Mouse (Mus musculus): ENCODE measurements around the gene Gdpd5. TPM values are rescaled to one million over a fixed set of nuclear protein-coding genes. Genes with fewer than 3 reads are reported as not detected.
"Not testable (repeated sequence)": the region's sequence is repeated elsewhere in the genome, so short reads cannot be mapped to it uniquely, and the experiment has no call there.

Gdpd5 gene
- total and polyA plus RNA-seq, 3 experiments: 0.15 to 0.26 TPM; not detected in 1

DNA sequence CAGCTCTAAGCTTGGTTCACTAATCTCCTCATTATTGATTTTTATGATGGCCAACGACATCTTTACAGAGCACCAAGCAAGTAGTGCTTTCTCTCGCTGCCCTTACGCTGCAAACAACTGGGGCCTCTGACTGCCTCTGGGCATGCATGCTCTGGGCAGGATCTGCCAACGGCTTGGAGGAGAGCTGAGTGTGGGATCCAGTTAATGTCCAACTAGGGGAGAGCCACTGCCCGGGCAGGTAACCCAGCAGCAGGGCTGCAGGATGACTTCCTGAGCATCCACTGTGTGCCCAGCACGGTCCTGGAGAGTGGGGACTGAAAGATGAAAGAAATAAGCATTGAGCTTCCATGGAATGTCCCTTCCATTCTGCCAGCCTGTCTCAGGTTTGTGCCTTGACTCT, 14.5 kb upstream of the Gdpd5 start:
- no peak for TF ChIP-seq MEF2A (IDR thresholded peaks at IDR 0.05; ENCODE audit: extremely low read depth, insufficient replicate concordance, low read depth, low read length, poor library complexity, severe bottlenecking)
- no peak for TF ChIP-seq MAZ (IDR thresholded peaks at IDR 0.05; ENCODE audit: low read depth, low read length)
- TF ChIP-seq NRF1 (IDR thresholded peaks at IDR 0.05; ENCODE audit: insufficient read depth, low read depth, low read length, poor library complexity, severe bottlenecking): no peak
- TF ChIP-seq USF1 (IDR thresholded peaks at IDR 0.05; ENCODE audit: low read depth, low read length): no peak
- TF ChIP-seq MAX (IDR thresholded peaks at IDR 0.05; ENCODE audit: low read length): no peak
- TF ChIP-seq TBP (IDR thresholded peaks at IDR 0.05; ENCODE audit: low read depth, low read length): no peak
- TF ChIP-seq TAL1 (IDR thresholded peaks at IDR 0.05; ENCODE audit: low read length): no peak
- no peak for TF ChIP-seq ZNF384 (IDR thresholded peaks at IDR 0.05; ENCODE audit: low read depth, low read length)
- no peak for TF ChIP-seq KAT2A (conservative IDR thresholded peaks at IDR 0.05; ENCODE audit: low read depth, low read length)
- TF ChIP-seq BHLHE40 (IDR thresholded peaks at IDR 0.05; ENCODE audit: borderline replicate concordance, low read depth, low read length): no peak
- TF ChIP-seq ZMIZ1 (IDR thresholded peaks at IDR 0.05; ENCODE audit: low read depth, low read length): no peak
- no peak for TF ChIP-seq ELF1 (IDR thresholded peaks at IDR 0.05; ENCODE audit: low read depth, low read length)
- TF ChIP-seq USF2 (IDR thresholded peaks at IDR 0.05; ENCODE audit: borderline replicate concordance in 1 of 2, insufficient read depth in 1 of 2, low read depth in 1 of 2, low read length in 2 of 2): no peak
- no peak for TF ChIP-seq CHD2 (IDR thresholded peaks at IDR 0.05; ENCODE audit: low read length)
- TF ChIP-seq POLR2AphosphoS5 (IDR thresholded peaks at IDR 0.05; ENCODE audit: borderline replicate concordance, low read depth, low read length): no peak
- no peak for TF ChIP-seq CHD1 (IDR thresholded peaks at IDR 0.05; ENCODE audit: low read depth, low read length)
- TF ChIP-seq SIN3A (IDR thresholded peaks at IDR 0.05; ENCODE audit: low read length): no peak
- no peak for TF ChIP-seq NELFE (IDR thresholded peaks at IDR 0.05; ENCODE audit: low read depth, low read length)
- no peak overlapping the region for H3K9ac ChIP-seq (ENCODE audit: control insufficient read depth, low read depth, low read length, poor library complexity, severe bottlenecking)
- no peak overlapping the region for H3K4me3 ChIP-seq (ENCODE audit: control insufficient read depth in 1 of 2, insufficient read depth in 1 of 2, low read depth in 2 of 2, low read length in 2 of 2)
- H3K4me1 ChIP-seq (ENCODE audit: control insufficient read depth in 1 of 2, insufficient read depth in 2 of 2, low read length in 2 of 2): peaks cover 0 to 3% of the 10 kb centered on the region in 2 experiments; a peak in 1 of 4 replicates
- H3K36me3 ChIP-seq (ENCODE audit: control insufficient read depth in 1 of 2, insufficient read depth in 2 of 2, low read length in 2 of 2): no peaks in the 10 kb centered on the region
- no peak for DNase-seq (ENCODE audit: low read depth, low spot score)
- no peaks in the 10 kb centered on the region for H3K79me2 ChIP-seq (ENCODE audit: control insufficient read depth, insufficient read depth, low read length, poor library complexity)
- no peaks in the 10 kb centered on the region for H3K9me3 ChIP-seq (replicated peaks; ENCODE audit: insufficient read depth, low read length)
- H3K27ac ChIP-seq (ENCODE audit: control insufficient read depth, low read depth, low read length): no peak overlapping the region
- H3K27me3 ChIP-seq (ENCODE audit: control insufficient read depth in 1 of 2, insufficient read depth in 2 of 2, low read length in 2 of 2): peaks cover 2 to 3% of the 10 kb centered on the region in 2 experiments; a peak in 3 of 4 replicates

DNA sequence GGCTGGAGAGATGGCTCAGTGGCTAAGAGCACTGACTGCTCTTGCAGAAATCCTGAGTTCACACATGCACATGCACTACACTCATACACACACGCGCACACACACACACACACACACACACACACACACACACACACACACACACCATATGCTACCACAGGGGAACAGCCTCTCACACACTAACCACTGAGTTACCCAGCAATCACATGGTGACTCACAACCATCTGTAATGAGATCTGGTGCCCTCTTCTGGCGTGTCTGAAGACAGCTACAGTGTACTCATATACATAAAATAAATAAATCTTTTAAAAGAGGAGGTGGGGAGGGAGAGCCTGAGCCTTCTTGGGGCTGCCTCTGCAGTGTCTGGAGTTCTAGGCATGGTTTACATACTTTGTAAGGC, 6.9 kb upstream of the Gdpd5 start:
- not testable (repeated sequence) for H3K79me2 ChIP-seq (ENCODE audit: control insufficient read depth, insufficient read depth, low read length, poor library complexity); H3K9me3 ChIP-seq (replicated peaks; ENCODE audit: insufficient read depth, low read length); H3K9ac ChIP-seq (ENCODE audit: control insufficient read depth, low read depth, low read length, poor library complexity, severe bottlenecking); DNase-seq (ENCODE audit: low read depth, low spot score); H3K36me3 ChIP-seq (ENCODE audit: control insufficient read depth in 1 of 2, insufficient read depth in 2 of 2, low read length in 2 of 2); H3K4me1 ChIP-seq (ENCODE audit: control insufficient read depth in 1 of 2, insufficient read depth in 2 of 2, low read length in 2 of 2); H3K27ac ChIP-seq (ENCODE audit: control insufficient read depth, low read depth, low read length); H3K4me3 ChIP-seq (ENCODE audit: control insufficient read depth in 1 of 2, insufficient read depth in 1 of 2, low read depth in 2 of 2, low read length in 2 of 2); H3K27me3 ChIP-seq (ENCODE audit: control insufficient read depth in 1 of 2, insufficient read depth in 2 of 2, low read length in 2 of 2)
